Mouse (Mus musculus): ENCODE data around the gene Alkbh4. TPM values are rescaled to one million over a fixed set of nuclear protein-coding genes. Genes with fewer than 3 reads are reported as not detected.
"Not testable (repeated sequence)": the region's sequence is repeated elsewhere in the genome, so short reads cannot be mapped to it uniquely, and the experiment has no call there.

Alkbh4 gene
- total RNA-seq, 2 experiments from 2014 or later = 10.1 to 12.0 TPM

DNA sequence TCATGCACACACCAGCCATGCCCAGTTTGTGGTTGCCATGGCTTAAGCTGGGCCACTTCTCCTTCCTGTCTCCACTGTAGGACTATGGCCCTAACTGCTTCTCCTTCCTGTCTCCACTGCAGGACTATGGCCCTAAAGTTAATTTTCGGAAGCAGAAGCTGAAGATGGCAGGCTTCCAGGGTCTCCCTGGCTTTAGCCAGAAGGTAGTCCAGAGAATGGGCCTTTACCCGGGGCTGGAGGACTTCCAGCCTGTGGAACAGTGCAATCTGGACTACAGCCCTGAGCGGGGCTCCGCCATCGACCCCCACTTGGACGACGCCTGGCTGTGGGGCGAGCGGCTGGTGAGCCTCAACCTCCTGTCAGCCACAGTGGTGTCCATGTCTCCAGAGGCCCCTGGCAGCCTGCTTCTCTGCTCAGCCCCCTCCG, 4.1 kb downstream of the Alkbh4 start:
- DNase-seq (ENCODE audit: extremely low spot score in 1 of 2, low spot score in 1 of 2) = peak in 1 of 2 experiments; percentile 28

DNA sequence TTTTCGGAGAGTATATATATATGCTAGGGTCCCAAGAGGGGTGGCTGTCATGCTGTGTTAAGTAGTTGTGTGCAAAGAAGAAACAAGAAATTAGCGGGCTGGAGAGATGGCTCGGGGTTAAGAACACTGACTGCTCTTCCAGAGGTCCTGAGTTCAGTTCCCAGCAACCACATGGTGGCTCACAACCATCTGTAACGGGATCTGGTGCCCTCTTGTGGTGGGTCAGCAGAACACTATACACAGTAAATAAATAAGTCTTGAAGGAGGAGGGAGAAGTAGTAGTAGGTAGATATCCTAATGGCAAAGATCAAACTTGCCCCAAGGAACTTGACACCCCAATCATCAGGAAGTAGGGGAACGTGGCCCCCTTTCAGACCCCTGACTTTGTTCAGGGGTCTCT, 6.8 kb downstream of the Alkbh4 start:
- no peak for DNase-seq (ENCODE audit: extremely low spot score in 1 of 2, low spot score in 1 of 2)

DNA sequence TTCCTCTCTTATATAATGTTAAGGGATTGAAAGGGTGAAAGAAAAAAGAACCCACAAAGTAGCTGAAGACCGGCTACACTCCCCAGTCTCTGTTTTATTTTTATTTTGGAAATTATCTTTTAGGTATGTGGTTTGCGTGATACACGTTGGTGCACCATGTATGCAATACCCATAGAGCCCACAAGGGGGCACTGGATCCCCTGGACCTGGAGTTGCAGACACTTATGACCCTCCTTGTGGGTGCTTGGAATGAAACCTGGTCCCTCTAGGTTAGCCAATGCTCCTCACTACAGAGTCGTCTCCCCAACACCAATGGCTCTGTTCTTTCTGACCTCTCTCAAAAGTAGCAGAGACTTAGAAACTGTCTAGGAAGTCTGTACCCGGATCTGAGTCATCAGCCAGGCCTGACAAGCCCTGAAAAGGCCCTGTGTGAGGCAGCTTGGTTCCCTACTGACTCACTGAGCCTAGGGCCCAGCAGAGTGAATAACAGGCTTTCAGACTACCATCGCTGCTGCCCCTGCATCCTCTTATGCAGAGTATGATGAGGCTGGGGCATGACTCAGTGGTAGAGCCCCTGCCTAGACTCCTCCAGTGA, 7.3 kb downstream of the Alkbh4 start:
- DNase-seq (ENCODE audit: extremely low spot score in 1 of 2, low spot score in 1 of 2) = no peak

DNA sequence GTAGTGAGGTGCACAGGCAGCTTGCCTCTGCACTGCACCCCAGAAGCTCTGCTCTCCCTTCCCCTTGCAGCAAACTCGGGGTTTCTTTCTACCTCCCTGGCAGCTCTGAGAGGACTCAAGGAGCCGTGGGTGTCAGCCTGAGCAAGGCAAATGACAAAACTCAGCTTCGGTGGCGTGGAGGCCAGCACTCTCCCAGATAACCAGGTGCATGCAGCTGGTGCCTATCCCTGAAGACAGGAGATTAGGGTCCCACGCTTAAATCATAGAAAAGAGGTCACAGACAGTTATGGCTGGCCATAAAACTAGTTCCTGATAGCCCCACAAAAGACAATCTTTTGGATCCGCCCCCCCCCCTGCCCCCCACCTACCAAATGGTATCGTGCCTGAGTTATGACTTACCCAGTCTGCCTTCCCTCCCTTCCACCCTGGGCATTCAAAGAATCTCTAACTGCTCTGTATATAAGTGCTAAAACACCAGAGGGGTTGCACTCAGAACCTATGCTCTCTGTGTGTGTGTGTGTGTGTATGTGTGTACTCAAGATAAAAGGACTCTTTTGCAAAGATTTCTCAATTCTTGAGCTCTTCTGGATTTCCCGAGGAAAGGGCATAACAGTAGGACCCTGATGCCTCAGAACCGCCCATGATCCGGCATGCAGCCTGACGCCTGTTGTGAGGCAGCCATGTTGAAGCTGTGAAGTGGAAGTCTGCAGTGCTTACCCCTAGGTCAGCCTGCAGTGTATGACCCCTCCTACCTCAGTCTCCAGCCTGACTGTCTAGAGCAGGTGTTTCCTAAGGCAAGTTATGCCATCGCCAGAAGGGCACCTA, 8.9 kb downstream of the Alkbh4 start:
- DNase-seq (ENCODE audit: extremely low spot score in 1 of 2, low spot score in 1 of 2) = no peak

DNA sequence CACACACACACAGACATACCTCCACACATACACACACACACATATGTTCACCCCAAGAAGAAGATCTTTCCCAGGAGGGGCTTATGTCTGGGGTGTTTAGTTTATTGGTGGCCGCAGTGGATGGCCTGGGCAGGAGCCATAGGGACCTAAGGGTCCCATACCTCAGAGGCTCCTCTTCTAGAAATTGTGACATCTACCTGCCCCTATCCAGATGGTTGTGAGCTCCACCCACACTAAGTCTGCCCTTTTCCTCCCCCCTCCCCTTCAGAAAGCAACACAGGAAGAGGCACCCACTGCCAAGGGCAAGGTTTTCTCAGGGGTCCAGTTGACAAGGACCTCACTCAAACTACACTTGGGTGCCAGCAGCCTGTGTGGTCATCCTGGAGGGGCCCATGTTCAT, 11.0 kb downstream of the Alkbh4 start:
- no peak for DNase-seq (ENCODE audit: extremely low spot score in 1 of 2, low spot score in 1 of 2)

DNA sequence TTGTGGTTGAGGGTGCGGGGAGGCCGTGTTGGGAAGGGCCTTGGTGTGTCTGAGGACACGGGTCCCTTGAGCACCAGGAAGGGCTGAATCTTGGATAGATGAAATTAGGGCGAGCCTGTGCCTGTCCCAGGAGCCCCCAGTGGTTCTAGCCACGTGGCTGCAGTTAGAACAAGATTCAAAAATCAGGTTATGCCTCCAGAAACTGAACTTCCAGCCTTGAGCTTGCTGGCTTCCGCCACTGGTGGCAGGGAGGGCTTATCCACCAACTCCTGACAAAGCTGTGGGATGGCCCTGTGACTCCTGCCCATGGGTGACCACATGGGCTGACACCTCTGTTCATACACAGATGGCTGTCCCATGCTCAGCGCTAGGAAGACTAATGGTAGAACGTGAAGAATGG, 11.8 kb downstream of the Alkbh4 start:
- DNase-seq (ENCODE audit: extremely low spot score in 1 of 2, low spot score in 1 of 2) = no peak

DNA sequence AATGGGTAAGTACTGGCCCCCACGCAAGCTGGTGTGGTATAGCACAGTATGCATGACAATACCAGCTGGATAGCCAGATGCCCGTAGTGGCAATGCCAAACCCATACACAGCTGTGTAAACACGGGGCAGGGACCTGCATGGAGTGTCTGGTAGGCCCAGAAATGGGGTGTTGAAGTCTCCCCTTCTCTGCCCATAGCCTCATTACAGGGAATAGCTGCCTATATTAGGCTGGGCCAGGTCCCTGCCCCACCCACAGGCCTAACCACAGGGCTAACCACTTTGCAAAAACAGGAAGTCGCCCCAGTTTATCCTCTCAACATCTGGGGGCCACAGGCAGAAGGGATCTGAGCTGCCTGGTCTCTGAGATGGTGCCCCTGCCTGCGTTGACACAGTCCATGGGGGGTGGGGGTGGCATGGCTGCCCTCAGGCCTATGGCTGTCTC, 13.2 kb downstream of the Alkbh4 start:
- DNase-seq (ENCODE audit: extremely low spot score in 1 of 2, low spot score in 1 of 2) = not testable (repeated sequence)

DNA sequence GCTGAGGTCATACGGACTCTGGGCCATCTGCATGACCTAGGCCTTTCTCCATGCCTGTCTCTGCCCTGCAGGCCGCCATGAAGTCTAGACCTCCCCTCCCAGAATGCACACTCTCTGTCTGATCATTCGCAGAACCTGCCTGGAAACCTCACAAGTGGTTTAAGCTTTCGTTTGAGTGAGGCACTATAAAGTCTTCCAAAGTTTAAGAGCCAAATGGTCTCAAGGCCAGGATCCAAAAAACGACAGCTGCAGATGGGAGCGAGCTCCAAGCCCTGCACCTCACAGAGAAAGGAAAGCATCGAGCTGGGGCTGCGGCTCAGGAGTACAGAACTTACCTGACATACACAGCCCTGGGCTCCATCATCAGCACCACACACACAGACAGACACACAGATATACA, 16.4 kb downstream of the Alkbh4 start:
- DNase-seq (ENCODE audit: extremely low spot score in 1 of 2, low spot score in 1 of 2) = no peak

DNA sequence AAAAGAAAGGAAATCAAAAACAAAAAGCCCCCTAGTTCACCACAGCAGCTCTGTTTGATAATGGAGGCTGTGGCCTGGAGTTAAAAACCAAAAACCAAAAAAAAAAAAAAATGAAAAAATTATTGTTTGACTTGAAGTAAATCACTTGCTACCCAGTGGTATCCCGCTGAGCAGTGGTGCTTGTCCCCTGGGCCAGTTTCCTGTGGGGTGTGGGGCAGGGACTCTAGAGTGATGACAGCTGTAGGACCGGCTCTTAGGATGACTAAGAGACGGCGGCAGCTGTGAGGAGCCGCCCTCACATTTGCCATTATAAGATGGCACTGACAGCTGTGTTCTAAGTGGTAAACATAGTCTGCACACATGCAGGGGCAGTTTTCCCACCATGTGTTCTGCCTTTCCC, 19.5 kb downstream of the Alkbh4 start:
- DNase-seq (ENCODE audit: extremely low spot score in 1 of 2, low spot score in 1 of 2) = no peak

DNA sequence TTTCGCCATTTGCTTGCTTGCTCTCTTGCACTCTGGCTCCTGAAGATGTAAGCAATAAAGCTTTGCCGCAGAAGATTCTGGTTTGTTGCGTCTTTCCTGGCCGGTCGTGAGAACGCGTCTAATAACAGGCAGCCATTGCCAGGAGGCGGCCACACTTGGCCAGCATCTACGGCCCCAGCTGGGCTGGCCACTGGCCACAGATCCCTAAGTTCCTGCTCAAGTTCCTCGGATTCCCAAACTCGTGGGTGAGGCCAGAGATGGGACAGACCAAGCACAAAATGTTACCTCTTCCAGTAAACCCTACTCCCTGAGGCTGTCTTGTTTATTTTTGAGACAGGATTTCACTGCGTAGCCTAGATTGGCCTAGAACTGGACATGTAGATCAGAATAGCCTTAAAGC, 24.1 kb downstream of the Alkbh4 start:
- DNase-seq (ENCODE audit: extremely low spot score in 1 of 2, low spot score in 1 of 2) = not testable (repeated sequence)

DNA sequence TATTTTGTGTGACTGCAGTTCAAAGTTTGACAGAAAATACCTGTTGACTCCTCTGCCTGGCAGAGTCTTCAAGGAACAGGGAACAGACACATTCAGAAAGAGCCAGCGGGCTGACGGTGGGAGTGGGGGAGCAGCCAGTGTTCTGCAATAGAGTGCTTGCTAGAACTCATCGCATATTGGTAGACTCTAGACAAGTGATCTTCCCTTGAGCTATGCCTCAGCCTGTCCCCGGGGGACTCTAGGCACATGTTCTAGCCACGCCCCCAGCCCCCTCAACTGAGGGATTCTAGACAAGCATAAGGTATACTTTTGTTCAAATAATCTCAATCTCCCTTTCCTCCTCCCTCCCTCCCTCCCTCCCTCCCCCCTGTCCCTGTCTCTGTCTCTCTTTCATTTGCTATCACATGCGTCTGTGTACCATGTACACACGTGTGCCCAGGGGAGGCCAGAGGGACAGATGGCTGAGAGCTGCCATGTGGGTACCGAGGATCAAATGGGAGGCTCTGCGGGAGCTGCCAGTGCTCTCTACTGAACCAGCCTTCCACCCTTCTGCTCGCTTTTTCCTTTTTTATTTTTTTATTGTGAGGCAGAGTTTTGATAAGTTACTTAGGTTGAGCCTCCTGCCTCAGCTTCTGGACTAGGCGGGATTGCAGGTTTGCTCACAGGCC, 28.0 kb downstream of the Alkbh4 start:
- DNase-seq (ENCODE audit: extremely low spot score in 1 of 2, low spot score in 1 of 2) = no peak

DNA sequence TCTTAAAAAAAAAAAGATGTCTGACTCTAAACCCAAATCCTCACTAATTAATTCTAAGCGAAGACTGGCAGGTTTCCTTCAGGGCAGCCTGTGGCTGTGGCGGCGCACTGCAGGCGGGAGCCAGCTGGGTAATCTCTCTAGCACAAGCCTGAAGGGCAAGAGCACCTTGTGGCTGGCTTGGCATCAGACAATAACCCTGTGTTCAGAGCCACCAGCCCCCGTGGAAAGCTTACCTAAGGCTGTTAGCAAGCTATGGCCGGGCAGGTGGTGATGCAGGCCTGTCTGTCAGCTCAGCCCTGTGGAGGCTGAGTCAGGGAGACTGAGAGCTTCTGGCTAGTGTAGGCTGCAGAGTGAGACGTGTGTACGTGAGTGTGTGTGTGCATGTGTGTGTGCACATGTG, 29.3 kb downstream of the Alkbh4 start:
- DNase-seq (ENCODE audit: extremely low spot score in 1 of 2, low spot score in 1 of 2) = no peak

DNA sequence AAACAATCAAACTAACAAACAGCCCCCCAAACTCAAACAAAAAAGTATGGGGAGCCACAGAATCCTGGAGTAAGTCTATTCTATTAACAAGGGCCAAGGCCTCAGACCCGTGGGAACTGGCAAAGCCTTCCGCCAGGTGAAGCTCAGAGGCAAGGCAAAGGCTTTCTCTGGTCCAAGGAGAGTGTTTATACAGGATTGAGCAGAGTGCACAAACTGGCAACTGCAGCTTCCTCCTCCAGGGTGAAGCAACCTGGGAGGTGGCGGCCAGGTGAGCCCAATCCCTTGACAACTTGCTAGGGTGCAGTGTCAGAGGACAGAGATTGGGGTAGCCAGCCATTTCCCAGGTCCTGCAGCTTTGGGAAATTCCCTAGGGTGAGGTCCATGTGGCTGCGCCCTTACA, 31.4 kb downstream of the Alkbh4 start:
- DNase-seq (ENCODE audit: extremely low spot score in 1 of 2, low spot score in 1 of 2) = no peak

DNA sequence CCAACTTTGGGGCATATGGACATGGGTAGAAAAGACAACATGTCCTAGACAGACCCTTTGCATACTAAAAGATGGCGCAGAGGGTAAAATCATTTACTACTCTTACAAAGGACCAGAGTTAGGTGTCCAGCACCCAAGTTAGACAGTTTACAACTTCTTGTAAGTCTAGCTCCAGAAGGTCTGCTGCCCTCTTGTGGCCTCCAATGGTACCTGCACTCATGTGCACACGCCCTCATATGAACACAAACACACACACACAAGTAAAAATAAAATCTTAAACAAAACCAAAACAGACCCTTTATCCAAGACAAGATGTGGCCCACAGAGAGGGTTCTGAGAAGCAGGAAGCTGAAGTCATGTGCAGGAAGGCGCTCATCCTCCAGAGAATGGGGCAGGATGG, 32.1 kb downstream of the Alkbh4 start:
- DNase-seq (ENCODE audit: extremely low spot score in 1 of 2, low spot score in 1 of 2) = no peak

DNA sequence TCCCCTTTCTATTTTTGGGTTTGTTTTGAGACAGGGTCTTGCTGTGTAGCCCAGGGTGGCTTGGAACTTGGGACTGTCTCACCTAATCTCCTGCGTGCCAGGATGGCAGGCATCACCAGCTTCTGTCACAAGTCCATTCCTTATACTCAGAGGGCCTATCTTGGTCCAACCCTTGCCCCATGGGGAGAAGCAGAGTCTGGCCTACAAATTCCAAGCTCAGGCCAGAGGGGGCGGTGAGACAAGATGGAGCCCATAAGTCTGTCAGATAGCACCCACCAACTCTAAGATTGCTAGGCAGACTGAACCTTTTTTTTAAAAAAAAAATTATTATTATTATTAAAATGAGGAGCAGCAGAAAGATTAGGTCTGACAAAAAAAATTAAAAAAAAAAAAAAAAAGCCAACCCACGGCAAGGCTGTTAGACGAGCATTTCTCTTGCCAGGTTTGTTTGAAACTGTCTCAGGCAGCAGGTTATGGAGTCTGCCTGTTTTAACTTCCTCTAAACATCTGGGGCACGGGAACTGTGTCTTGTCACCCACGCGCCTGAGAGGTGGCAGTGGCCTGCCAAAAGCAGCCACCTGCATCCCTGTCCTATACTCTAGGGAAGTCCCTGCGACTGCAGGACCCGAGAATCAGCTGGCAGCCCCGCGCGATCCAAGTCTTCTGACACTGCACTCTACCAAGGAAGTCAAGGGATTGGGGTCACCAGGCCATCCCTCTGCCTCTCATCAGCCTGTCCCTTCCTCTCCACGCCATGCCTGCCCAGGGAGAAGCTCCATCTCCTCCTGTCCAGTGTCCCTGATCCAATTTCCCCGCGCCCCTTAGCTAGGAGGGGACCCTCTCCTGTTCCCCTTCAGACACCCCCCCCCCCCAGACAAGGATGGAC, 33.9 kb downstream of the Alkbh4 start:
- peak in 1 of 2 experiments; percentile 35 for DNase-seq (ENCODE audit: extremely low spot score in 1 of 2, low spot score in 1 of 2)

DNA sequence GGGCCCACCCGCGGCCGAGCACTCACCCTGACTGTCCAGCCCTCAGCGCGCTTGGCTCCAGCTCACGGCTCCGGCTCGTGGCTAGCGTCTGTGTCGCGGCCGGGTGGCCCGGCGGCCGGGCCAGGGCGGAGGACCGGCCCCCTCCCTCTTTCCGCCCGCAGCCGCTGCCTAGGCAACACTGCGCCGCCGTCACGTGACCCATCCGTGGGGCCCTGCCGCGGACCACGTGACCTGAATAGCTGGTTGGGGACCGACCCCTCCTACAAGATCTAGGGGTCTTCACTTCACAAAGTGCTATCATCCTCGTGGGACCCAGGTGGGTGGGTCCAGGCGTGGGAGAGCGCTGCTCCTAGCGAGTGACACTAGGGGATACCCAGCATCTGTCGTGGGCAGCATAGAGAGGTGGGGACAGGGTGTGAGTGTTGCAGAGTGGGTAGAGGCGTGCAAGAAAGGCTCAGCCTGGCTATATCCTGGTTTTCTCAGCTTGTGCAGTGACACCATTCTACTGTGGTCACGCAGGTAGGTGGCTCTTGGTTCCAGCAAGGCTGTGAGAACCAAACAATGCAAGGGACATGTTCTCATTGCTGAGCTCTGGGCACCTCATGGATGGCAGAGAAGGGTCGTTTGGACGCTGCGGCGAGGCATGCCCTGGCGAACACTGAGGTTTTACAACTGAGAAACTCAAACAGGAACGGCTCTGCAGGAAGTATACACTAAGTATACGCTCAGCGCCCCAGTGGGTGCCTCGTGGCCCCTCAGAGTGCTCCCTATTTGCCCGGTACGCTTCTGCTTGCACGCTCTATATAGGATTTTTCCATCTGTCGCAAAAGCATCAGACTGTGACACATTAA, 34.8 kb downstream of the Alkbh4 start, which contains the start of gene Orai2:
TSS of gene Orai2 (minus strand) at position 202 of the 851 bp plus-strand sequence.
- peak; percentile 72 to 76 for DNase-seq (ENCODE audit: extremely low spot score in 1 of 2, low spot score in 1 of 2)

DNA sequence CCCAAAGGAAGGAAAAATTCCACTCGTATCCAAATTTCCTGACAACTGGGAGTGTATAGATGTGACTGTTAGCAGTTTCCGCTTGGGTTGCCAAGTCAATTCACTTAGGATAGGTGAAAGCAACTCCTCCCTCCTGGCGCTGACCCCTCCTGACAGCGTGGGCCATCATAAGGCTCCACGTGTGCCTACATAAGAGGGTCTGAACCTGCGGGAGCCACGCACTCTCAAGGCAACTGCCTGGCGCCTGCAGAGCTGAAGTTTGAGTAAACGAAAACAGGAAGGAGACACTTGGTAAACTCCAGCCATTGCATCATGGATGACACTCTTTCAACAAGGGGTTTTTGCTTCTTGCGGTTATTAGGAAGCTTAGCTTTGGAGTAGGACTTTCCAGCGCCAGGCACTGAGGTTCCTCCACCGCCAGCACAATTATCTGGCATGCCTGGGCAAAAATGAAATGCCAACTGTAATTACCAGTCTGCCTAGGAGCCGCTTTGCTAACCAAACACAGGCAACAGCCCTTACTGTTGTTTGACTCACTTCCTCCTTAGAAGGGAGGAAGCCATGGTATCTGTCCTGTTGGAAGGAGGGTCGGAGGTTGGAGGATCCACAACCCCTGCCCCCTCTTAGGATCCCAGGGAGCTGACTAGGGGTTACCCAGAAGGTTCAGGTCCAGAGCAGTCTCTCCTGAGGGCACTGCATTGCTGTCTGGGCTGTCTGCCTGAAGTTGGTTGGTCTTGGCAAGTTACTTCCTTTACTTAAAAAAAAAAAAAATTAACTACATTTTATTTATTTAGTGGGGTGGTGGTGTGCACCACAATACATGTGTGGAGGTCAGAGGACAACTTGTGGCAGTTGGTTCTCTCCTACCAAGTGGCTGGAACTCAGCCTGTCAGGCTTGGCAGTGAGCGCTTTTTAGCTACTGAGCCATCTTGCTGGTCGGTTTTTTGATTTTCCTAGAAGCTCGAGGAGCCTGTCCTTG, 35.7 kb downstream of the Alkbh4 start:
- no peak for DNase-seq (ENCODE audit: extremely low spot score in 1 of 2, low spot score in 1 of 2)

DNA sequence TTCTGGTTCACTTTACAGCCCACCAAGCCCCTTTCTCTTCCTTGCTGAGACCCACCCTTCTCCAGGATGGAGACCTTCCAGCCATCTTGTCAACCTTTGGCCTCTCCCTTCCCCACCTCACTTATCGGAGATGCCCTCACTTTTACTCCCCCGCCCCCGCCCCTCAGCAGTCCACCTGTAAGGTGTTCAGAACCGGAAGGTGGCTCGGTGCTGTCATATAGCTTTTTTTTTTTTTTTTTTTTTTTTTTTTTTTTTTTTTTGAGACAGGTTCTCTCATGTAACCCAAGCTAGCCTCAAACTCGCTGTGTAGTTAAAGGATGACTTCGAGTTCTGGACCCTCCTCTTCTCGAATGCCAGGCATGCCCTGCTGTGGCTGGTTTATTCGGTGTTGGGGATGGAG, 37.0 kb downstream of the Alkbh4 start:
- DNase-seq (ENCODE audit: extremely low spot score in 1 of 2, low spot score in 1 of 2) = no peak
